Mouse (Mus musculus) lung, postnatal 25 days (tissue): ENCODE measurements around the gene Cnnm3.
A peak's percentile ranks its signal among the peaks of the same experiment; 100 is the strongest.

Experiments
- DNase-seq: peaks from one replicate; pipeline ENCODE4 v3.0.0; 2022; ENCODE audit warnings: low spot score

Gene Cnnm3

GRCm38 (mm10) chr1:36511289-36512021 lies at the start of gene Cnnm3:
Gene Cnnm3, plus strand, starts transcription at chr1:36511867.
- peak; percentile 99 for DNase-seq

GRCm38 (mm10) chr1:36465641-36466160 lies 46.0 kb upstream of the Cnnm3 start:
- no peak for DNase-seq

- no peak for DNase-seq
These were observed 44.2 kb upstream of the Cnnm3 start for GRCm38 (mm10) chr1:36467446-36467845.

DNA sequence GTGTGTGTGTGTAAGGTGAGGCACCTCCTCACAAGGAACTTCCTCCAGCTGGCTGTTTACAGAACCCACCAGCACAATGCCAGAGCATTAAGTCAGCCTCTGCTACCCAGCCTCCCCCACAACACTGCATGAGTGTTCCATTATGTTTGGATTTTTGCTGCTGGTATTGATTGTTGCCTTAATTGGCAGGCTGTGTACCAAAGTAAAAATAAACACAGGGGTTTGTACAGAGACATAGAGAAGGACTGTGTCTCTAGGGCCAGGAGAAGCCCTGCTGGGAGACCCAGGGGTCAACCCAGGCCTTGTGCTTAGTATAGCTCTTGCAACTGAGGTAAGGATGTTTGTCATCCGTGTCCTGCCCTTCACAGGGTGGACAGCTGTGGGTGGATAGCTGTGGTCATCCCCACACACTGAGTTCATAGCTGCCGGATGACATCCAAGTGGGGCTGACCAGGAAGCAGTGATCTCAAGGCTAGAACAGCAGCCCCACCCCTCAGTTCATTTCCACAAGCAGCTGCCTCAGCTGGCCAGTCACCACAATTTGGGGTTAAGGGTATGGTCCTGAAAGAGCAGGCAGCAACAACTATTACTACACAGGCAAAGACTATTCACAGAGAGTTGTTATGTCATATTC lies 41.7 kb upstream of the Cnnm3 start:
- DNase-seq = no peak

- peak; percentile 88 for DNase-seq
These were observed 40.2 kb upstream of the Cnnm3 start, which contains the start of gene Cnnm4 for GRCm38 (mm10) chr1:36471181-36472105. Gene Cnnm4, plus strand, starts transcription at chr1:36471620.

DNA sequence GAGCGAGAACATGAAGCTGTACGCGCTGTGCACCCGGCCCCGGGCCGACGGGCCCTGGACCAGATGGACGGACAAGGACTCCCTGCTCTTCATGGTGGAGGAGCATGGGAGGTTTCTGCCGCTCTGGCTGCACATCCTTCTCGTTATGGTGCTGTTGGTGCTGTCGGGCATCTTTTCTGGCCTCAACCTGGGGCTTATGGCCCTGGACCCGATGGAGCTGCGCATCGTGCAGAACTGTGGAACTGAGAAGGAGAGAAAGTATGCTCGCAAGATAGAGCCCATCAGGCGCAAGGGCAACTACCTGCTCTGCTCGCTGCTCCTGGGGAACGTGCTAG lies 39.6 kb upstream of the Cnnm3 start:
- no peak for DNase-seq

GRCm38 (mm10) chr1:36473211-36473780 lies 38.4 kb upstream of the Cnnm3 start:
- no peak for DNase-seq

GRCm38 (mm10) chr1:36474646-36475045 lies 37.0 kb upstream of the Cnnm3 start:
- DNase-seq = no peak

DNA sequence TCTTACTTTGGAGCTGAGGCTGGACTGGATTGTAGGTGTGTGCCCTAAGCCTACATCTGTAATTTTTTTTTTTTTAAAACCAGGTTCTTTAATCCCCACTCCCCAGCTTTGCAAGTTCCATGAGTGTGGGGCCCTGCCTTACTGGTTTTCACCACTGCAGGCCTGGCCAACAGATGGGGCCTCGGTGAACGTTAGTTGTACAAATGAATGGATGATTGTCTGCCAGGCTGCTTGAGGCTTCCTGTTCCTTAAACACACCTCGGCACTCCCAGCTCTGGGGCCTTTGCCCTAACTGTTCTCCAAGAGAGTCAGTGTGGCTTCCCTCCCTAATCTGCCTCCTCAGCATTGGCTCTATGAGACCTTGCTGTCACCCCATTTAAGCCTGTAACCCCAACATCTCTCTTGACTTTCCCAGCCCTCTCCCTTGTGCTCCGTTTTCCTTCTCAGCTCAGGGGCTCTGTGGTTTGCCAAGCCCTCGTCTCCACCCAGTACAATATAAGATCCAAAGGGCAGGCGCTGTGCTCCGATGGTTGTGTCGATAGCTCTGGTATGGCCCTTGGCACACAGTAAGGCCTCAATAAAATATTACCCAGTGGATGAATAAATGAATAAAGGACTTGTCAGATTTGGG lies 36.1 kb upstream of the Cnnm3 start:
- DNase-seq = no peak

DNA sequence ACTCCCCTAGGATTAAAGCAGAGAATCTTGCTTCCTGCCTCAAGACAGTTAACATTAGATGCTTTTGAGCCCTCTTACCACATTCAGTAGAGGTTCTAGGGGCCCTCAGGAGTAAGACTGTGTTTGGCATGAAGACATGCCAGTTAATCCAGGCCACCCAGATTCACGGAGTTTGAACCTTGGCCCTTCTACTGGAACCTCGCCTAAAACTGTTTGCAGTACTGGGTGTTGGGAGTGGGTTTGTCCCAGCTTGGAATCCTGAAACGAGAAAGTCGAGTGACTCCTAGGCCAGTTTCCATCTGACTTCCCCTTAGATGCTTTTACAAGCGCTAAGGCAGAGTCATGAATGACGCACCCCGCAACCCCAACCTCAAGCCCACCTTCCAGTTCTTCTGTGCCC lies 35.2 kb upstream of the Cnnm3 start:
- DNase-seq = no peak

DNA sequence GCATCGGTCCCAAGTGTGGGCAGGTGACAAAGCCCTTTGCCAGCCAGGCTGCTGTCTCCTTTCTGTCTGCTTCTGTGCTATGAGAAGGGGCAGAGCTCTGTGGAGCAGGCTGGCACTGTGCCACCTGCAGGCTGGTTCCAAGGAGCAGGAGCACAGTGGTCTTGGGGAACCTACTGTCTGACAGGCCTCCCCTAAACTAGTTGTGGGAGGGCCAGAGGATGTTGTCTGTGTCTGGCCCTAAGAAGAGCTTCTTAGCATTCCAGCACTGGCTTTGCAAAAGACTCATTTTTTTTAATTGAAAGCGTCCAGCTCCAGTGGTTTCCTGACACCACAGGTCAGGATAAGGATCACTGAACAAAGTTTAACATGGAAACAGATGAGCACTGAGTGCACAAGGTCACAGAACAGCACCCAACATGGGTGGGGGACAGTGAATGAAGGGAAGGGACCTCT lies 33.3 kb upstream of the Cnnm3 start:
- no peak for DNase-seq

- DNase-seq = no peak
These were observed 31.5 kb upstream of the Cnnm3 start for GRCm38 (mm10) chr1:36479903-36480899.

- no peak for DNase-seq
These were observed 27.8 kb upstream of the Cnnm3 start for GRCm38 (mm10) chr1:36483825-36484224.

DNA sequence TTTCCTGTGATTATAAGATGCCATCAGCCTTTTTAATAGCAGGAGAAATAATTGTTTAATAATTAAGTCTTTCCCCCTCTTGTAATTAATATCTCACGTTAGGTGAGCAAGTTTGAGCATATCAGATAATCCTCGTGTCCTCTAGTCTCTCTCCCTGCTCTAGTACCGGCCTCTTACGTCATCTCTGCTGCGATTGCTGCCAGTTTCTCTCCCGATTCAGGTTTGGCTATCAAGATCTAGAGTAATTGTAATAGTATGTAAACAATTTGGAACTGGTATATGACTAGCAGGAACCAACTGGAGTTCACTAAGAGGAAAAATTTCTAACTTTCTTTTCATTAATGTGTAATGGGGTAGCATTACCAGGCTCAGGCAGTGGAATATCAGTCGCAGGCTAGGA lies 26.6 kb upstream of the Cnnm3 start:
- no peak for DNase-seq

DNA sequence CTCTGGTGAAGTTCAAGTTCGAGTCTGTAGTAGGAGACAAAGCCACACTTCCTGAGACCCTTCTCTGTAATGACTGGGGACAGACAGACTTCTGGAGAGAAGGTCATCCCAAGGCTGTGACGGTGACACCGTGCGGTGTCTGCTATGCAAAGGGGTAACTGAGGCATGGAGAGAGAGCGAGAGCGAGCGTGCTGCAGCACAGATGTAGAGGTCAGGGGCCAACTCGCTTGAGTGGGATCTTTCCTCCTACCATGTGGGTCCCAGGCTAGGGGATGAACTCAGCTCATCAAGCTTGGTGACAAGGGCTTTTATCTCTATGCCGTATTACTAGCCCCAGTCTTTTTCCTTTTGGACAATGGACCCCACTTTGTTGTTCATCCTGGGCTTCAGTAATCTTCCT lies 24.6 kb upstream of the Cnnm3 start:
- DNase-seq = no peak

DNA sequence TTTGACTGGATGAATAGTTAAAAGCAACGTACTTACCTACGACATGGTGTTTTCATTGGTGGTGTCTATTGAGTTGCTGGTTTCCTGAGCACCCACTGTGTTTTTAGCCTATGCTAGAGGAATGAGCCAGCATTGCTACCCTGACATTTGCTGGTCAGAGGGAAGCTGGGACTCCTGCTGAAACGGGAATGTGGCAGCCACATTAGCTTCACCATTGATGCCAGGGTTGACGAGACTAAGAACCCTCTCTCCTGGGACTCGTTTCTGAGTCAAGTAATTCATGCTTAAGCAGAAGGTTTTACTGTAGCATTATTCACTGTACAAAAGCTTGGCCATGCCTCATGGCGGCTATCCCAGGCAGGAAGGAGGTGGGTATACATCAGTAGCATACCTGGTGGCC lies 22.0 kb upstream of the Cnnm3 start:
- no peak for DNase-seq

DNA sequence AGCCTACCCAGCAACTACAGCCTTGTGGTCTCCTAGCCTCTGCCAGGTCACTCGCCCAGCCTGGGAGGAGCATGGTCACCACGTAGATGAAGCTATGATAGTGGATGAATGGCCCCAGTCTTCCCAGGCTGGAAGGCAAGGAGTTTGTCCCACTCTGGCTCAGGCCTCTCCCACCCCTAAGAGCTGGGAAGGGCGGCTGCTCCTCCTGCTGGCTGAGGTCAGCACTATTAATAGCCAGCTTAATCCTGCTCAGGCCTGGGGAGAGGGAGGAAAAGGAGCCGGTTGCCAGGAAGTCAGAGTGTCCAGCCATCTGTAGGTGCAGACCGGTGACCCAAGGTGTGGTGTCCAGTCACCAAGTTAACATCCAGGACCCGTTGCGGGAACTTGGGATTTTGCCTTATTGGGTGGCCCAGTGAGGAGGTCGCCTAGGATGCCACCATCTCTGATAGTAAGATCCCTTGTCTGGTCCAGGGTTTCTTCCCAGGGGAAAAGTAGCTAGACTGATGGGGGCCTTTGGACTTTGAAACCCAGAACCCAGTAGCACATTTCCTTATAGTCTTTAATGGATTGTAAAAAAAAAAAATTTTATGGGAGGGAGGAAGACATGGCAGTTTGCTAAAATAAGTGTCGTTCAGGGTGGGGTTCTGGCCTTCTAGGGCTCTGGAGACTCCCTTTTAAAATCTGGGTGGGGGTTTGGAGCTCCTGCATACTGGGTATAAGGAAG lies 19.1 kb upstream of the Cnnm3 start:
- peak; percentile 61 for DNase-seq

DNA sequence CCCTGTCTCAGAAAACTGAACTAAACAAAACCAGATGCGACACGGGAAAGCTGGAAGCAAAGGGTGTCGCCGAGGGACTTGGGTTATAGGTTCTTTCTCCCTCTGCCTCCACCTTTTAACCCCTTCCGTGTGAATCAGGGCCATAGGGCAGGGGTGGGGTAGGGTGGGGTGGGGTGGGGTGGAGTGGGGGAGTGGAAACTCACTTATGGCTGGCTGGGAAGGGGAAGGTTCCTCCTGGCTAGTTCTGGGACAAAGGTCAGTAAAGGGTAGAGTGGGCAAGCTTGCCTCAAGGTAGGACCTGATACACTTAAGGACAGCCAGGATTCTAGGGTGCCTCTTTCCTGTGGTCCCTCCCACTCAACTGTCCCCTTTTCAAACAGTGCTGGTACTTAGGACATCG lies 18.4 kb upstream of the Cnnm3 start:
- no peak for DNase-seq

GRCm38 (mm10) chr1:36496719-36497118 lies 14.9 kb upstream of the Cnnm3 start:
- DNase-seq = no peak

GRCm38 (mm10) chr1:36497312-36497711 lies 14.4 kb upstream of the Cnnm3 start:
- DNase-seq = no peak
